ENCODE assay signal across 8 mouse cellular contexts in genomic region chr4:133213268-133213590, GRCm38 (mm10). TPM values are rescaled to one million over a fixed set of nuclear protein-coding genes. Genes with fewer than 3 reads are reported as not detected.
DNase-seq lines count a peak whose midpoint lies in the region; ATAC-seq and TF ChIP-seq lines count a peak whose summit lies in the region.

No protein-coding gene starts in this region.

- peak overlapping the region; percentile 98 for H3K4me2 ChIP-seq in forebrain, embryonic 13.5 days
- H3K4me2 ChIP-seq in neural tube, embryonic 14.5 days (ENCODE audit: low read depth, low read length), result peak overlapping the region; percentile 94

- no peak for TF ChIP-seq CTCF in E14TG2a.4 (conservative IDR thresholded peaks at IDR 0.05; ENCODE audit: low read length)

- peaks cover 55% of the 10 kb centered on the region for H3K27me3 ChIP-seq in E14TG2a.4 (ENCODE audit: insufficient read depth, low read length)
- peaks cover 49% of the 10 kb centered on the region for H3K27me3 ChIP-seq in forebrain, embryonic 13.5 days
- H3K27me3 ChIP-seq in limb, embryonic 10.5 days (ENCODE audit: low read depth, poor library complexity, severe bottlenecking), result peaks cover 67% of the 10 kb centered on the region
- peaks cover 7% of the 10 kb centered on the region for H3K27me3 ChIP-seq in neural tube, embryonic 14.5 days (ENCODE audit: control insufficient read depth, insufficient read depth, low read length)

- no peak for ATAC-seq in CD4-positive, CD25-positive, alpha-beta regulatory T cell, adult 4 months
- peak; percentile 12; the same call in 1 of the 2 replicates for ATAC-seq in forebrain, embryonic 13.5 days
- 0 out of 2 replicates have a peak, but pooled peaks have one; percentile 15 for ATAC-seq in neural tube, embryonic 14.5 days (ENCODE audit: low read depth)

- WGBS in forebrain, embryonic 13.5 days, result 0% methylated on average over 8 of the region's 9 CpGs
- WGBS in limb, embryonic 10.5 days, result 0% methylated on average over 9 of the region's 9 CpGs
- under 1% methylated on average over 9 of the region's 9 CpGs for WGBS in neural tube, embryonic 14.5 days

- peak; percentile 37 for DNase-seq in CD4-positive, CD25-positive, alpha-beta regulatory T cell, adult 2 months (ENCODE audit: low read depth, low spot score)
- no peak for DNase-seq in limb, embryonic 10.5 days (ENCODE audit: low spot score)
- DNase-seq in ovary, postnatal 36 days (ENCODE audit: low spot score), result no peak
- DNase-seq in spleen, adult 12 weeks (ENCODE audit: low spot score), result no peak

- H3K9me3 ChIP-seq in E14TG2a.4 (ENCODE audit: low read length), result no peaks in the 10 kb centered on the region
- H3K9me3 ChIP-seq in forebrain, embryonic 13.5 days (replicated peaks), result no peaks in the 10 kb centered on the region
- no peaks in the 10 kb centered on the region for H3K9me3 ChIP-seq in limb, embryonic 10.5 days (replicated peaks)
- no peaks in the 10 kb centered on the region for H3K9me3 ChIP-seq in neural tube, embryonic 14.5 days (ENCODE audit: control insufficient read depth, low read length)

- H3K27ac ChIP-seq in forebrain, embryonic 13.5 days, result no peak overlapping the region
- no peak overlapping the region for H3K27ac ChIP-seq in limb, embryonic 10.5 days
- H3K27ac ChIP-seq in neural tube, embryonic 14.5 days (ENCODE audit: low read depth, low read length), result no peak overlapping the region

- H3K36me3 ChIP-seq in E14TG2a.4 (ENCODE audit: insufficient read depth, low read length), result no peaks in the 10 kb centered on the region
- H3K36me3 ChIP-seq in forebrain, embryonic 13.5 days (ENCODE audit: poor library complexity, severe bottlenecking), result no peaks in the 10 kb centered on the region
- no peaks in the 10 kb centered on the region for H3K36me3 ChIP-seq in limb, embryonic 10.5 days
- no peaks in the 10 kb centered on the region for H3K36me3 ChIP-seq in neural tube, embryonic 14.5 days (ENCODE audit: control insufficient read depth, insufficient read depth, low read length)

- peaks cover 40% of the 10 kb centered on the region for H3K4me1 ChIP-seq in E14TG2a.4 (replicated peaks; ENCODE audit: low read depth, low read length)
- peaks cover 22% of the 10 kb centered on the region for H3K4me1 ChIP-seq in forebrain, embryonic 13.5 days
- H3K4me1 ChIP-seq in limb, embryonic 10.5 days, result peaks cover 40% of the 10 kb centered on the region
- peaks cover 13% of the 10 kb centered on the region for H3K4me1 ChIP-seq in neural tube, embryonic 14.5 days (ENCODE audit: control insufficient read depth, insufficient read depth, low read length)

- 0 out of 2 replicates have a peak overlapping the region, but pooled peaks have one; percentile 90 for H3K4me3 ChIP-seq in E14TG2a.4 (replicated peaks; ENCODE audit: low read length)
- H3K4me3 ChIP-seq in forebrain, embryonic 13.5 days, result peak overlapping the region; percentile 68
- H3K4me3 ChIP-seq in limb, embryonic 10.5 days, result peak overlapping the region; percentile 81
- H3K4me3 ChIP-seq in neural tube, embryonic 14.5 days (ENCODE audit: low read depth, low read length), result peak overlapping the region; percentile 59

- H3K9ac ChIP-seq in forebrain, embryonic 13.5 days, result no peak overlapping the region
- H3K9ac ChIP-seq in neural tube, embryonic 14.5 days (replicated peaks; ENCODE audit: low read depth, low read length), result peak overlapping the region; percentile 61; the same call in 1 of the 2 replicates

RNA-seq across cellular contexts. Expression of gene Gpr3, which starts 0.9 kb away (rescaled TPM):
- polyA plus RNA-seq in CD4-positive, CD25-positive, alpha-beta regulatory T cell, adult 4 months (2017; shearing (Covaris generic)), result not detected
- polyA plus RNA-seq in forebrain, embryonic 13.5 days (2015; fragmentation: Nextera tagmentation; extraction: Ambion mirVana), result 0.33 and 0.57 TPM in 2 replicates
- 0.51 and 0.72 TPM in 2 replicates for polyA plus RNA-seq in limb, embryonic 10.5 days (2016; fragmentation: Nextera tagmentation; extraction: Ambion mirVana)
- polyA plus RNA-seq in neural tube, embryonic 14.5 days (2014; fragmentation: Nextera tagmentation; extraction: Ambion mirVana), result 2.4 and 2.5 TPM in 2 replicates

RNA-seq across cellular contexts. Expression of gene Cd164l2, which starts 1.3 kb away (rescaled TPM):
- polyA plus RNA-seq in CD4-positive, CD25-positive, alpha-beta regulatory T cell, adult 4 months (2017; shearing (Covaris generic)), result under 1 TPM in 1 of 2 experiments, not detected in 1; 0.54 TPM
- polyA plus RNA-seq in forebrain, embryonic 13.5 days (2015; fragmentation: Nextera tagmentation; extraction: Ambion mirVana), result 0.17 and 0.30 TPM in 2 replicates
- 3.1 and 4.1 TPM in 2 replicates for polyA plus RNA-seq in limb, embryonic 10.5 days (2016; fragmentation: Nextera tagmentation; extraction: Ambion mirVana)
- 0.82 and 2.0 TPM in 2 replicates for polyA plus RNA-seq in neural tube, embryonic 14.5 days (2014; fragmentation: Nextera tagmentation; extraction: Ambion mirVana)

RNA-seq across cellular contexts. Expression of gene Map3k6, which starts 27.4 kb away (rescaled TPM):
- polyA plus RNA-seq in CD4-positive, CD25-positive, alpha-beta regulatory T cell, adult 4 months (2017; shearing (Covaris generic)), result under 1 TPM in 1 of 2 experiments, not detected in 1; 0.62 TPM
- polyA plus RNA-seq in forebrain, embryonic 13.5 days (2015; fragmentation: Nextera tagmentation; extraction: Ambion mirVana), result 0.92 and 1.0 TPM in 2 replicates
- 0.84 and 1.7 TPM in 2 replicates for polyA plus RNA-seq in limb, embryonic 10.5 days (2016; fragmentation: Nextera tagmentation; extraction: Ambion mirVana)
- 2.6 and 2.9 TPM in 2 replicates for polyA plus RNA-seq in neural tube, embryonic 14.5 days (2014; fragmentation: Nextera tagmentation; extraction: Ambion mirVana)

RNA-seq across cellular contexts. Expression of gene Sytl1, which starts 49.7 kb away (rescaled TPM):
- polyA plus RNA-seq in CD4-positive, CD25-positive, alpha-beta regulatory T cell, adult 4 months (2017; shearing (Covaris generic)), result 10 to 100 TPM; 22.1 to 39.4 TPM
- polyA plus RNA-seq in forebrain, embryonic 13.5 days (2015; fragmentation: Nextera tagmentation; extraction: Ambion mirVana), result 0.43 and 0.59 TPM in 2 replicates
- polyA plus RNA-seq in limb, embryonic 10.5 days (2016; fragmentation: Nextera tagmentation; extraction: Ambion mirVana), result 2.0 and 2.5 TPM in 2 replicates
- polyA plus RNA-seq in neural tube, embryonic 14.5 days (2014; fragmentation: Nextera tagmentation; extraction: Ambion mirVana), result 0.12 and 0.21 TPM in 2 replicates
